Mouse (Mus musculus) neutrophil, adult 59 days (primary cell): ENCODE measurements around the gene Sdr39u1. TPM values are rescaled to one million over a fixed set of nuclear protein-coding genes. Genes with fewer than 3 reads are reported as not detected.

Experiments
- total RNA-seq, 2 experiments: library from RNA; stranded (reverse); gene quantifications; 1 replicate in 1 of 2; 2 replicates in 1 of 2; pipeline ENCODE4 v1.2.4; 2023

Gene Sdr39u1
- 1 to 10 TPM; 1.7 to 3.6 TPM for total RNA-seq

GRCm38 (mm10) chr14:55899701-55900413 is at the start of gene Sdr39u1:
TSS of gene Sdr39u1 (minus strand) at chr14:55900293.

GRCm38 (mm10) chr14:55944575-55944974 is 44.5 kb upstream of the Sdr39u1 start, which contains the start of gene Cma1:
TSS of gene Cma1 (minus strand) at chr14:55944675.

GRCm38 (mm10) chr14:55884713-55885113 is 15.4 kb downstream of the Sdr39u1 start, which contains the start of gene Khnyn:
TSS of gene Khnyn (plus strand) at chr14:55884947.

GRCm38 (mm10) chr14:55884166-55884565 is 15.9 kb downstream of the Sdr39u1 start, which contains the start of gene Cbln3:
TSS of gene Cbln3 (minus strand) at chr14:55884392.

GRCm38 (mm10) chr14:55853621-55854285 is 46.3 kb downstream of the Sdr39u1 start, which contains the start of gene Nynrin:
TSS of gene Nynrin (plus strand) at chr14:55854010.

Other genes starting within 250 kb of the Sdr39u1 start
- gene Mdp1, start 239.8 kb downstream of the Sdr39u1 start, total RNA-seq = 10 to 100 TPM; 13.2 to 13.9 TPM
- 10 to 100 TPM; 15.8 to 16.6 TPM for gene Gmpr2, start 228.4 kb downstream of the Sdr39u1 start, total RNA-seq
- gene Nedd8, start 228.2 kb downstream of the Sdr39u1 start, total RNA-seq = 100 to 1,000 TPM; 154 to 173 TPM
- 10 to 100 TPM; 53.2 to 64.0 TPM for gene Tinf2, start 218.5 kb downstream of the Sdr39u1 start, total RNA-seq
- gene Tgm1, start 186.4 kb downstream of the Sdr39u1 start, total RNA-seq = 1 to 10 TPM in 1 of 2 experiments, under 1 TPM in 1; 0.71 to 1.4 TPM
- 10 to 100 TPM; 23.8 to 27.4 TPM for gene Rabggta, start 178.0 kb downstream of the Sdr39u1 start, total RNA-seq
- 10 to 100 TPM; 53.1 to 63.6 TPM for gene Dhrs1, start 154.6 kb downstream of the Sdr39u1 start, total RNA-seq
- 10 to 100 TPM; 19.3 to 28.9 TPM for gene Nop9, start 154.6 kb downstream of the Sdr39u1 start, total RNA-seq
- under 1 TPM in 1 of 2 experiments, not detected in 1; 0.53 TPM for gene Cideb, start 141.8 kb downstream of the Sdr39u1 start, total RNA-seq
- under 1 TPM; 0.79 to 0.84 TPM for gene Ltb4r2, start 138.9 kb downstream of the Sdr39u1 start, total RNA-seq
- gene Ltb4r1, start 134.3 kb downstream of the Sdr39u1 start, total RNA-seq = 100 to 1,000 TPM; 203 to 224 TPM
- gene Adcy4, start 116.2 kb downstream of the Sdr39u1 start, total RNA-seq = under 1 TPM; 0.36 to 0.51 TPM
- 10 to 100 TPM; 29.1 to 40.3 TPM for gene Ripk3, start 111.4 kb downstream of the Sdr39u1 start, total RNA-seq
- not detected for gene Nfatc4, start 77.1 kb downstream of the Sdr39u1 start, total RNA-seq
- 1 to 10 TPM; 2.3 to 2.8 TPM for gene Nynrin, start 46.3 kb downstream of the Sdr39u1 start, total RNA-seq
- gene Cbln3, start 15.9 kb downstream of the Sdr39u1 start, total RNA-seq = under 1 TPM; 0.47 to 0.68 TPM
- gene Khnyn, start 15.3 kb downstream of the Sdr39u1 start, total RNA-seq = 10 to 100 TPM; 79.3 to 82.3 TPM
- not detected for gene Cma1, start 44.4 kb upstream of the Sdr39u1 start, total RNA-seq
- gene Cma2, start 50.7 kb upstream of the Sdr39u1 start, total RNA-seq = not detected
- gene Mcpt1, start 117.7 kb upstream of the Sdr39u1 start, total RNA-seq = not detected
- not detected for gene Mcpt9, start 130.2 kb upstream of the Sdr39u1 start, total RNA-seq
- gene Mcpt2, start 141.7 kb upstream of the Sdr39u1 start, total RNA-seq = not detected
- gene Mcpt4, start 162.0 kb upstream of the Sdr39u1 start, total RNA-seq = not detected
- gene Mcpt8, start 185.0 kb upstream of the Sdr39u1 start, total RNA-seq = 100 to 1,000 TPM; 123 to 204 TPM
- 100 to 1,000 TPM; 166 to 198 TPM for gene Ctsg, start 202.3 kb upstream of the Sdr39u1 start, total RNA-seq
- not detected for gene Gzme, start 220.3 kb upstream of the Sdr39u1 start, total RNA-seq
- gene Gzmd, start 232.3 kb upstream of the Sdr39u1 start, total RNA-seq = not detected